Mouse (Mus musculus) megakaryocyte-erythroid progenitor cell, adult 5-6 weeks (primary cell): ENCODE data around the gene Sorcs2. TPM values are rescaled to one million over a fixed set of nuclear protein-coding genes. Genes with fewer than 3 reads are reported as not detected.

Experiments
- ATAC-seq: replicated peaks from 2 replicates; pipeline ENCODE4 v1.8.0; 2016; ENCODE audit warnings: mild to moderate bottlenecking, inconsistent platforms; ENCODE audit not compliant: severe bottlenecking, poor library complexity, low FRiP score, low TSS enrichment
- total RNA-seq, 2 experiments: library from RNA; stranded (forward) in 1 of 2; stranded (reverse) in 1 of 2; fragments of 200-1000, 215-1000 nt in 1 of 2; fragments of >200 nt in 1 of 2; fragmentation: Nextera tagmentation in 1 of 2; gene quantifications; 2 replicates each; pipeline ENCODE4 v1.2.3; 2014 to 2017

The Sorcs2 gene
- total RNA-seq, 2 experiments from 2014 or later, result not detected

DNA sequence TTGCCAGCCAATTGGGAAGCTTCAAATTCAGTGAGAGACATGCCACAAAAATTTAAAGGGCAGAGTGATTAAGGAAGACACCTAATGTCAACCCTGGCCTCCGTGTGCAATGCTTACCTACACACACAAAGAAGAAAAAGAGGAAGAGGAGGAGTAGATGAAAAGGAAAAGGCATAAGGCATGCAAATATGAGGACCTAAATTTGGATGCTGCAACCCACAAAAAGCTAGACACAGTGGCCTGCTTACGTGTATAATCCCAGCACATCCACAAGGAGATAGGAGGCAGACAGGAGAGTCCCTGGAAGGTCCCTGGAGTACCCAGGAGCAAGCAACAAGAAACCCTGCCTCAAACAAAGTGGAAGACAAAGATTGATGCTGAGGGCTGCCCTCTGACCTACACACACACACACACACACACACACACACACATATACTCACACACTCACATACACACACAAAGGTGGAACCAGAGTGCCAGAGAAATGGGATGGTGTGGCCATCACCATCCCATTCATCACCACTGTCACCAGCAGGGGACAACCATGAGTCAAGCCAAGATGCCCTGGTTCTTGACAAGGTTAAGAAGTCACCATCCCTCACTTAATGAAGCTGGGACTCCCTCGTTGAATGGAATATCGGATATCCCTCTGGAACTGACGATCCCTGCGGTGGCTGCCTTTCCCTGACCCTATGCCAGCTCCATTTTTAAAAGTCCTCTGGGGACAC is 80.1 kb downstream of the Sorcs2 start:
- no peak for ATAC-seq

DNA sequence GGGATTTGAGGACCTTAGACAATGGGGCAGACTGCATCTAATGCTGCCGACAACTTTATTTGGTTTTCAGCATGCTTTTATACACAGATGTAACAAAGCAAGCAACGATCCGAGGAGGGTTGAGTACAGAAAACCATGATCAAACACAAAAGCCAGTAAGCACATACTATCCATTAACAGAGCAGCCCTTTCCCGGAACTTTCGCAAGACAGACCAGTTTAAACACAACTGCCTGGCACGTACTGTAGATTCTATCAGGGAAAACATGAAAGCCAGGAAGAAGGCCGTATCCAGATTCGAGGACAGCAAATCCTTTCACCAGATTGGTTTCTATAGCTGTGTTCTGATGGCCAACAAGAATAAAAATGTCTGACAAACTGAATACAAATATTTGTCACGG is 82.8 kb downstream of the Sorcs2 start:
- ATAC-seq, result no peak

DNA sequence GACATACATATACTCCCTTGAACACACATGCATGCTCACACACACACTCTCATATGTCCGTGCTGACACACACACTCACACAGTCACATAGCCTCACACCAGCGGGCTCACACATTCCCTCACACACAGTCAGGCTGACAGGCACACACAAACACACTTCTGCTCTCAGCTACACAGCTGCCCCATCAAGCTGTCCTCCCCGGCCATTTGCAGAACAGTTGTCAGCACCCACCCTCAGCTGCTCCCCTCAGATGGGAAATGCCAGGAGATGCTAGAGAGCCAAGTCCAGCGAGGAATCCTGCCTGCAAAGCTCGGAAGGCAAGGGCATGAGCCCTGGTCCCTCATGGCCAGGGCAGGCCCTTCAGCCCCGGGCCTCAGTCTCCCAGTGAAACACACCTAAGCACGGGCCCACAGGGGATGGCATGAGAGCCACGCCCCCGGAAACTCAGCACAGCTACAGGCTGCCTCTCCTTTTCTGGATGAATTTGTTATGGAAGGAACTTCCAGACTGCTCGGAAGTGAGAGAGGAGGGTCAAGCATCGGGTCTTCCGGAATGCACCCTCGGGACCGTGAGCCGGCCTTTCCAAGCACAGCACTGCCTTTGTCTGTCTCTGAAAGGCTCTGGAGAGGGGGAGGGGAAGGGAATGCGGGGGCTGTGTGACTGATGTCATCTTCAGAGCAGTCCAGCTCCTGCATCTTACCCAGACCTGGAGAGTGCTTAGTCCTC is 84.4 kb downstream of the Sorcs2 start:
- no peak for ATAC-seq

DNA sequence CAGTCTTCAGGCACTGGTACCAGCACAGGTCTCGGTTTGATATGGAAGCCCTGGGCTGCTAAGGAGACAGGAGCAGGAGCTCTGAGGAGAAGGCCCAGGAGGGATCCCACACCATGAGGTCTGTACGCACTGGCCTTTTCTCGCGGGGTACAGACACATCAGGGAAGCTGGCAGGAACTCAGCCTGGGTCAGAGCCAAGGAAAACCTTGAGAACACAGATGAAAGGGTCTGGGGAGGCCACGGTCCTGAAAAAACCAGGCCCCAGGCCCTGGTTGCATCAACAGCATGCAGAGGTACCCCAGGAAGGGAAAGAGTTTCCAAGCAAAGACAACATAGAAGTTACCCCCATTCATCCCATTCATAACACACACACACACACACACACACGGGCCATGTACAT is 85.0 kb downstream of the Sorcs2 start:
- ATAC-seq, result no peak

DNA sequence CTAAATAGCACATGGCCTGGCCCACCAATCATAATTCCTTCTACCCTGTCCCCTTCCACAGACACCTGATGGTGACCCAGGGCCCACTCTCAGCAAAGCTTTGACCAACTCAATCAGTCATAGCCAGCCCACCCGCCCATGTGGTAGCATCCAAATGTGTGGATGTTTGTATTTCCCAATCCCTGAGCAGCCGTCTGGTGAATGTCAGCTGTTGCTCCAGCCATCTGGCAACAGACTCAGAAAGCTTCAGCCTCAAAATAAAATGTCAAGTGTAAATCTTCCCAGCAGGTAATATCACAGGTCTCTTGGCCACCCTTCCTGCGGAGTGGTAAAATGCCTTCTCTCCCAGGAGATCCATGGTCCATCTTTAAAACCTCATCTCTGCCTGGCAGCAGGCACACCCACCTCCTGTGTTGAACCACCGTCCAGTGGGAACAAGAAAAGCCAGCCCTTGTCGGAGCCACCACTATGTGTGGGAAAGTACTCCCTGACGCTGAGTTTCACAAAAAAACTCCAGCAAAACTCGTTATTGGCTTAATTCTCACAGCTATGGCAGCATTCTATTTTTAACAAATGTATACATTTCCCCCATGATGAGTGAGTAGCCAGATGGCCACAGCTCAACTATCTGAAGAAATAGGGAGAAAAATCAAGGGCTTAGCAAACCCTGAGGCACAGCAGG is 93.5 kb downstream of the Sorcs2 start:
- no peak for ATAC-seq

DNA sequence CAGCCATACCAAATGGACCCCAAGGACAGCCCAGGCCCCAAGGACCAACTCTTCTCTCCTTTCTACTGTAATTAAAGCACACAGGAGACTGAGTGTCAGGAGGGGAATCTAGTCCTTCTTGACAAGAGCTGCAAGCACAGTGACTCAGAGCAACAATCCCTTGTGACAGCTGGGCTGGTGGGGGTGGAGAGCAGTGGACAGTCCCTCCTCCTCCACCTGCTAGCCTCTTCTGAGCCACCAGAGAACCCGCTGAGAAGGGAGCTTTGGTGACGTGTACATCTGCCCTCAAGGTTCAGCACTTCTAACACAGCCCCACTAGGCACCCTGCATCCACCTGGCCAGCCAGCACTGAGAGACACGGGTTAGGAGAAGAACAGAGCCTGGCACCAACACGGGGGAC is 96.8 kb downstream of the Sorcs2 start:
- ATAC-seq, result no peak

DNA sequence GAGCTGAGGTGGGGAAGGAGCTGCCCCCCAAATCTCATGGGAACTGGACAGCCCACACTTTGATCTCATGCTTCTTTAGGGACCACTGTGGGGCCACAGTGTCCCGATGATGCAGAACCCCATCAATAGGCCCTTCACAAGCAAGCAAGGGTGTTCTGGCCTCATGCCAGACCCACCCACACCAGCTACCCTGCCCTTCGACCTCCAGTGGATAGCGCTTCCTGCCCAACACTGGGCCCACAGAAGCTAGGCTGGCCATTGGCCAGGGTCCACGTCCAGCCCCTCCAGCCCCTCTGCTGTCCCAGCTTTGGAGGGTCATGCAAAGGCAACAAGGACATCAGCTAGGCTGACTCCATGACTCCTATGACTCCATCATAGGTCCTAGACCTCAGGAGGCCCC is 99.9 kb downstream of the Sorcs2 start:
- ATAC-seq, result no peak

DNA sequence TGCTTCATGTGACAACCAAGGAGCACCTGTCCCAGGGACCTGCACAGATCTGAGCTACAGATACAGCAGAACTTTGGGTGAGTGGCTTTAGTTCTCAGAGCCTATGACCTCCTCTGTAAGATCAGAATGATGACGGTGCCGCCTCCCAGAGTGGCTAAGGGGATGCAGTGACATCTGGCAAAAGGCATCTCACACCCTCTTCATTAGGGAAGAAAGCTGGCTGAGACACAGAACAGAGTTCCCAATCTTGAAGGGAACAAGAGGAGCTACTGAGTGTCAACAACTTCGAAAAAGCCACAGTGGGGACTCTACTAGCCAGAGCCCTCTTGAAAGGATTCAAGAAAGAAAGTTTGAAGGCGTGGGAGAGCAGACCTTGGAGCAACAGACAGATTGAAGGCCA is 100.7 kb downstream of the Sorcs2 start:
- no peak for ATAC-seq

DNA sequence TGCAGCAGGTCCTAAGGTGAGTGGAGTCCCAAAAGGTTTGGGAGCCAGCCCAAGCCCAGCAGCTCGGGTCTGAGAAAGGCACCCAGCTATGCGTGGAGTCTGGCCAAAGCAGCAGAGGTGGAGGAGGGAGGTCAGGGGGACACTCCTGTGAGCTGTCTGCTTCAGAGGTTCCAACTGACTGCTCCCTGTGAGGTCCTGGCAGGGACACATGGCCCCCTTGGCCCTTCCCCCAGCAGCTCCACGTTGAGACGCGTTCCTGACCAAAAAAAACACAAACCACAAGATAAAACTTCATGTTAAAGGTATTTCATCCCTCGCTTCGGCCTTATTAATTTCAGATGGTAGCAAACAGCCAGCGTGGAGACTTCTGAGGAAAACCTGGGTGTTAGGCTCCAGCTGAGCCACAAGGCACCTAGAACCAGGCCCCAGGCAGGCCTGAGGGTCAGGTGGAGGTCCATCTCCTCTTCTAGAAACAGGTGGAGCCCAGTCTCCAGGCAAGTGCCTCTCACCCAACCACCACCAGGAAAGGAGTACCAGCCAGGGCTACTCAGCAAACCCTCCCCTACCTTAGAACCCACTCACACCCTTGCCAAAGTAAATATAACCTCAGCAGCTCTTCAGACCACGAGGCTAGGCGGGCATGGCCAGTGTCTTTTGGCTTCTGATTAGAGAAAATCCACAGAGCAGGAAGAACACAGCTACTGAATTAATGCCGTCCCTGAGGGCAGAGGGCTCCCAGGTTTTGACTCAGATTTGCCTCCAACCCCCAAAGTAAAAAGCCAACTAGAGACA is 104.6 kb downstream of the Sorcs2 start:
- ATAC-seq, result no peak

DNA sequence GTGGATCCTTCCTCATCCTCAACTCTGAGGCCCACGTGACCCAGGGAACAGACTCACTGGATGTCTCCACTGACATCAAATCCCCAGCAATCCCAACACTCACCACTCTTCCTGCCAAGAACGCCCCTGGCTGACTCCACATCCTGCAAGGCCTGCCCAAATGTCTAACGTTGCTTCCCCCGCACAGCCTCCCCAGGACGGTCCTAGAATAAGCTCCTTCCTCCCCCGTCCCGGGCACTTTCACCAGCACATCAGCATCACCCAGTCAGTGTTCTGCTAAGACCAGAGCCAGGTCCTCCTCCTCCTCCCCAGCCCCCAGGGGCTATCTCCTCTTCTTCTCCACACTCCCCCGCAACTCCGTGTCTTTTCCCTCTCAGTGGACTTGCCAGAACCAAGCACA is 105.6 kb downstream of the Sorcs2 start:
- no peak for ATAC-seq

DNA sequence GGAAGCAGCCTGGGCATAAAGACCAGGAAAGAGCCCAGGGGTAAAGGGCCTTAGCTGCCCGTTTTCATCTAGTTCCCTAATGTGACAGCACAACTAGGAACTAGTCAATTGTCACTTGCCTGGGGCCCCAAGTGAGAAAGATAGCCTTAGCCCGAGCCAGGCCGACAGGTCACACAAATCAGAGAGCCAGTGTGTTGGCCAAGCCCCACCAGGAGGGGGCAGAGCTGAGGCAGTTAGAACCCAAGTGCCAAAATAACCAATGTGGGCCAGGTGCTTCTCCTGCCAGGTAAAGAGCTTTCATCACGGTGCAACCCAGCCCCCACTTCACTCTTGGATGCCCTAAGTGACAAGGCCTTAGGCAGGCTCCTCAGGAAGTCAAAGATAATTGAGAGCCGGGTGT is 106.7 kb downstream of the Sorcs2 start:
- ATAC-seq, result no peak

DNA sequence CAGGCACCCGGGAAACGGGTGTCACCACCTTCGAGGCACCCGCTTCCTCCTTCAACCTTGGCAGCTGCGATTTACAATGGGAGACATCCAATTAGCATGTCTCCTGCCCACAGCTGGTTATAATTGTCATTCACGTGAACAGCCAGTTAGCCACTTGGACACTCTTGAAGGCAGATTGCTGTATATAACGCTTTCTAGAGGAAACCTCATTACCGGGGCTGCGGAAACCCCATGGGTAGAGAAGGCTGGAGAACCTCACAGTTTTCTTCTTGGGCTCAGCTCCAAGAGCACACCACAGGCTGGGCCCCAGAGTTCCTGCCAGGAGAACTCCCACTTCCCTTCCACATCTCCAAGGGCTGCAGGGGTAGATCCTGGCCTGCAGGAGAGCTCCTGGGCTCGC is 112.5 kb downstream of the Sorcs2 start:
- no peak for ATAC-seq

DNA sequence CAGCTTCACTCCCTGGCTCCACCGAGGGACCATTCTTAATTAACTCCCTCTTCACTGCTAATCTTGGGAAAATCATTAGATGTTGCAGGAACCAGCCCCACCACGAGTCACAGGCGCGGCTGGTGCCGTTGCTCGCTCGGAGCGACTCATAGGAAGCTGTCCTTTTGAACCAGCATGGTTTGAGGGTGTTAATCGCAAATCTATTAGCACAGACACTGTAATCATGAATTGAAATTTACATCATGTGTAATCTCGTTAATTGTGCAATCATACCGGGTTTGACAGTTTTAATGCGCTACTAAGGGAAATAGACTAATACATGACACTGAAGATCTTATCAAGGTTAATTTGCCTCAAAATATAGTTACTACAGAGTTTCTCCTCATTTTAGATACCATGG is 118.0 kb downstream of the Sorcs2 start:
- ATAC-seq, result no peak

DNA sequence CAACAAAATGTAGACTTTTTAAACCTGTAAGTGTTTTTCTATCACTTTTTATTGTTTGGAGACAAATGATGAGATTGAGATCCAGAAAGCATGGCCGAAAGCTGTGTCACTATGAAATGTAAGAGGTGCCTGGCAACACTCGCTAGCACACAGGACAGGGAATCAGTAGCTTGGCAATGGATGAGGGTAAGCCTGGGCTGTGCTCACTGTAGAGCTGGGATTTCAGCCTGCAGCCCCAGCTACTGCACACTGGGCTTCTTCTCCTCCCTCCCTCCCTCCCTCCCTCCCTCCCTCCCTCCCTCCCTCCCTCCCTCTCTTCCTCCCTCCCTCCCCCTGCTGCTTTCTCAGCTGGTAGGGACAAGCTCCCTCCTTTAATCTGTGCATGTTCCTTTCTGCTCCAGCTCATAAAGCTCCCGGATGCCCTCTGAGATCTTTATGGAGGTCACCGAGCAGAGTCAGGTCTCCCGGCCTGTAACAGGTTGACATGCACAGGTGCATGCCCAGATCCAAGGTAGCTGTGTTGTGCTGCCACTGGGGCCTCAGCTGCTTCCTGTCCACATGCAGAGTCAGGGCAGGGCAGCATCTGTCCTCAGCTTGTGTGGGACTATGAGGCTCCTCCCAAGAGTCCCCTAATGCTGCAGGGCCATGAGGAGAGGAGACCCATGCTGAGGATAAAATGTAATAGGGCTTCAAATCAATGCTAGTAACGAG is 123.1 kb downstream of the Sorcs2 start:
- ATAC-seq, result no peak

DNA sequence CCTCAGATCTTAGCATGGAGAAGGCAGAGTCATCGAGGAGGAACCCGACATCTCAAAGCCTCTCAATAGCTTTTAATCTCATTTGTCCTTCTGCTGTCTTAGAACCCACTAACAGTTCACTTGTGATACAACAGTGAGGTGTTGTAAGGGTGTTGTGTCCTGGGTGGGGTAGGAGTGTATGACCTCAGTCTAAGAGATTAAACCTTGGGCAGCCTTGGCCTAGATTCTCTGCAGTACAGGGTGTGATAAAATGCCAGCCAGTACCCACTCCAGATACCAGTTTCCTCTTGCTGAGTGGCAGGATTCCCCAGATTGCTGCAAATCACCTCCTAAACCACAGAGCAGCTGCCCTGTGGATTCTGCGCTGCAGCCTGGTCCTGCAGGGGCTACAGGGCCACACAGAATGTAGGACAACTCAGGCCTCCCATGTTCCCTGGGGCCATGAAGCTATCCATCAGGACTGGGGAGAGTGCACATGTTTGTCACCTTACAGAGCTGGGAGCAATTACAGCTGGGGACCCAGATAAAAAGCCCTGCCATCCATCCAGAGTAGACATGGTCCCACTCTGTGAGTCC is 130.7 kb downstream of the Sorcs2 start:
- no peak for ATAC-seq

DNA sequence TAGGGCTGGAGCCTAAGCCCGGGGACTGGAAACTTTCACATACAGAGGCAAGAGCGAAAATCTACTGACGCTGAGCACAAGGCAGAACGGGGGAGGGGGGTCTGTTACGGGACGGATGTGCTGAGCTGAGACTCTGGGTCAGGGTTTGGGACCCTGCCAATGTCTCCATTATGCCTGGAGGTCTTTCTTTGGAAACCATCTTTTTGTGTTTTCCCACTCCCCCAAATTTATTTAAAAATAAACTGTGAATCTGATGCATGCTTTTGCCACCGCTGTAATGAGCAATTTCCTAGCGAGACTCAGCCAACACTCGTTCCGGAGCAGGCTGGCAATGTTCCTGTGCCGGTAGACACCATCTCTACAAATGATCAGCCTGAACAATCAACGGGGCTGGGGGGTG is 137.1 kb downstream of the Sorcs2 start:
- no peak for ATAC-seq

DNA sequence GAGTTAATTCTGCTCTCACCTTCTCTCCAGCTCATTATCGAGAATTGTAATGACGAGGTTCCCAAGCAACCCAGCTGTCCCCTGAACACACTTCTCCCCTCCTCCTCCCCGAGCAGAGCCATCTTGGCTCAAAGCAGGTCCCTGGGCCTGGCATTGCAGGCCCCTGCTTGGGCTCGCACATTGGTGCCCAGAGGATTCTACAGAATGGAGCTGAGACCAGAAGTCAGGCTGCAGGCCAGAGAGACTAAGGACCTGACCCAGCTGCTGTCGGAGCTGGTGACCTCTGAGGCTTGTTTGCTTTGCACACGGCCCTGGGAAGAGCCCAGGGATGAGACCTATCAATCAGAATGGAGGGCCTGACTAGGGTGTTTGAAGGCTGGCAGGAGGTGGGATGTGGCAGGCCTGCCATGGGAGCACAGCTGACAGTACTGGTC is 138.2 kb downstream of the Sorcs2 start:
- ATAC-seq, result no peak

DNA sequence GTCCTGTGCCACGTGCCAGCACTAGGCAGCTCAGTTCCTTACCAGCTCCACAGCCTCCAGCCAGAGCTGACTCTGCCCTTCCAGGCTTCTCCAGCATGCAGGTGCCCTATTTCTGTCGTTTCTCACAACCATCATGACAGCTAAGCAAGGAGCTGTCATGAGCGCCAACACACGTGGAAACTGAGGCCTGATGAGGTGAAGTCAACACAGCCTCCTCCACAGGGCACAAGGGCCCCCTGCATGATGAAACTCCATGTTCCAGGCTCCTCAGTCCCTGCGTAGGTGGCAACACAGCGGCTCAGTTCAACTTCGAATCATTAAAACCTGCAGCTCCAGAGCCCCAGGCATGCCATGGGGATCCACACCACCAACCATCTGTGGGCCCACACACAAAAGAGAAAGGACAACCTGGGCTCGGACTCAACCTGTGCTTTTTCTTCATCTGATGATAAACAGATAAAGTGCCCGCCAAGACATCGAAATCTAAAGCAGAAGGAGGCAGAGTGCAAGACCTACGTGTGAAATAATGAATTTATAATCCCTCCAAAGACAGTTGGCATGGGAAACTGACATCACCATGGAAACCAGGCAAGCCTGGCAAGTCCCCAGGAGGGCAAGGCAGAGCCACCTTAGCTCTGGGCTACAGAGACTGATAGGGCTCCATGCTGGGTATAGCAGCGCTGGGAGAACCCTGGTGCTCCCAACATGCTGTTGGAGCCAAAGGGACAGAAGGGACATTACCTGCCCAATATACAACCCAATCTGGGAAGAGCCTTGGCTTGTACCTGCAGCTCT is 139.4 kb downstream of the Sorcs2 start:
- no peak for ATAC-seq
